Mouse (Mus musculus): ENCODE data around the gene Wwc1. TPM values are rescaled to one million over a fixed set of nuclear protein-coding genes. Genes with fewer than 3 reads are reported as not detected.
A peak's percentile ranks its signal among the peaks of the same experiment; 100 is the strongest.

The Wwc1 gene
- polyA plus RNA-seq, 1 experiment from 2014 or later, result 384 TPM

GRCm38 (mm10) chr11:35941641-35942040, 38.7 kb downstream of the Wwc1 start:
- DNase-seq (ENCODE audit: low read depth, low spot score), result no peak

GRCm38 (mm10) chr11:35941064-35941463, 39.3 kb downstream of the Wwc1 start:
- ChIA-PET CTCF (interaction anchor here (1.4 kb wide), 1 partner anchor 9 kb away, joined by 3 read pairs; no protein-coding TSS in a partner anchor), POLR2A (interaction anchor here (1.1 to 3.4 kb wide), 2 partner anchors 34 to 37 kb away, joined by 3 to 26 read pairs; partner anchors contain the start of gene Wwc1)
- ATAC-seq (no peak), DNase-seq (ENCODE audit: low read depth, low spot score) (no peak)
- no peaks in the 10 kb centered on the region for H3K27me3 ChIP-seq
- in situ Hi-C loops (cut with MboI; ENCODE audit: low pct_unique_long_range_greater_than_20kb), result no loop called here
- TF ChIP-seq CTCF (IDR thresholded peaks at IDR 0.05), result no peak

More at GRCm38 (mm10) chr11:35941641-35942040, 38.7 kb downstream of the Wwc1 start:
- ATAC-seq, result no peak
- CTCF ChIA-PET, result interaction anchor here (1.2 to 1.4 kb wide), 2 partner anchors 8 to 23 kb away, joined by 3 read pairs; no protein-coding TSS in a partner anchor
- in situ Hi-C loops (cut with MboI; ENCODE audit: low pct_unique_long_range_greater_than_20kb), result no loop called here
- TF ChIP-seq CTCF (IDR thresholded peaks at IDR 0.05), result no peak
- no peaks in the 10 kb centered on the region for H3K27me3 ChIP-seq
- POLR2A ChIA-PET, result interaction anchor here (1.1 kb wide), 1 partner anchor 33 kb away, joined by 3 read pairs; no protein-coding TSS in a partner anchor

- CTCF ChIA-PET, result interaction anchor here (0.8 to 1.8 kb wide), 6 partner anchors 11 to 39 kb away, joined by 3 to 7 read pairs (median 4); no protein-coding TSS in a partner anchor
- no peaks in the 10 kb centered on the region for H3K27me3 ChIP-seq
- POLR2A ChIA-PET, result interaction anchor here (0.8 to 3.4 kb wide), 10 partner anchors 10 to 62 kb away, joined by 3 to 26 read pairs (median 4); partner anchors contain the start of gene Wwc1
- no peak for TF ChIP-seq CTCF (IDR thresholded peaks at IDR 0.05)
- DNase-seq (ENCODE audit: low read depth, low spot score) (peak; percentile 87), ATAC-seq (peak; percentile 63)
- in situ Hi-C loops (cut with MboI; ENCODE audit: low pct_unique_long_range_greater_than_20kb), result loop anchor here (5.0 kb wide), 1 partner anchor 38 kb away; no protein-coding TSS in a partner anchor
Observed at GRCm38 (mm10) chr11:35938790-35939385, 41.4 kb downstream of the Wwc1 start.

GRCm38 (mm10) chr11:35935645-35936044, 44.7 kb downstream of the Wwc1 start:
- in situ Hi-C loops (cut with MboI; ENCODE audit: low pct_unique_long_range_greater_than_20kb), result loop anchor here (5.0 kb wide), 1 partner anchor 42 kb away; no protein-coding TSS in a partner anchor
- ATAC-seq (peak; percentile 58), DNase-seq (ENCODE audit: low read depth, low spot score) (no peak)
- ChIA-PET CTCF (interaction anchor here (0.7 to 2.2 kb wide), 5 partner anchors 13 to 40 kb away, joined by 3 to 9 read pairs (median 6); no protein-coding TSS in a partner anchor), POLR2A (interaction anchor here (0.5 to 4.2 kb wide), 10 partner anchors 12 to 166 kb away, joined by 3 to 38 read pairs (median 4); no protein-coding TSS in a partner anchor)
- H3K27me3 ChIP-seq, result no peaks in the 10 kb centered on the region
- TF ChIP-seq CTCF (IDR thresholded peaks at IDR 0.05), result no peak

GRCm38 (mm10) chr11:35935133-35935532, 45.2 kb downstream of the Wwc1 start:
- TF ChIP-seq CTCF (IDR thresholded peaks at IDR 0.05), result no peak
- ATAC-seq (no peak), DNase-seq (ENCODE audit: low read depth, low spot score) (no peak)
- no peaks in the 10 kb centered on the region for H3K27me3 ChIP-seq
- in situ Hi-C loops (cut with MboI; ENCODE audit: low pct_unique_long_range_greater_than_20kb), result loop anchor here (5.0 kb wide), 1 partner anchor 42 kb away; no protein-coding TSS in a partner anchor
- ChIA-PET CTCF (interaction anchor here (0.7 to 2.2 kb wide), 5 partner anchors 13 to 41 kb away, joined by 3 to 9 read pairs (median 3); no protein-coding TSS in a partner anchor), POLR2A (interaction anchor here (0.7 to 4.2 kb wide), 9 partner anchors 13 to 165 kb away, joined by 3 to 38 read pairs (median 3); no protein-coding TSS in a partner anchor)

GRCm38 (mm10) chr11:35933402-35934085, 46.8 kb downstream of the Wwc1 start:
- no peak for TF ChIP-seq CTCF (IDR thresholded peaks at IDR 0.05)
- DNase-seq (ENCODE audit: low read depth, low spot score) (no peak), ATAC-seq (no peak)
- in situ Hi-C loops (cut with MboI; ENCODE audit: low pct_unique_long_range_greater_than_20kb), result no loop called here
- CTCF ChIA-PET, result interaction anchor here (1.5 kb wide), 1 partner anchor 67 kb away, joined by 3 read pairs; no protein-coding TSS in a partner anchor
- POLR2A ChIA-PET, result interaction anchor here (1.5 to 4.2 kb wide), 2 partner anchors 40 to 45 kb away, joined by 9 to 38 read pairs; no protein-coding TSS in a partner anchor
- no peaks in the 10 kb centered on the region for H3K27me3 ChIP-seq

GRCm38 (mm10) chr11:35932121-35932885, 48.0 kb downstream of the Wwc1 start:
- TF ChIP-seq CTCF (IDR thresholded peaks at IDR 0.05), result no peak
- in situ Hi-C loops (cut with MboI; ENCODE audit: low pct_unique_long_range_greater_than_20kb), result no loop called here
- no peaks in the 10 kb centered on the region for H3K27me3 ChIP-seq
- ATAC-seq, result peak; percentile 2
- no peak for DNase-seq (ENCODE audit: low read depth, low spot score)
- ChIA-PET POLR2A (no interaction called here), CTCF (no interaction called here)

GRCm38 (mm10) chr11:35930511-35931060, 49.7 kb downstream of the Wwc1 start:
- DNase-seq (ENCODE audit: low read depth, low spot score) (no peak), ATAC-seq (no peak)
- in situ Hi-C loops (cut with MboI; ENCODE audit: low pct_unique_long_range_greater_than_20kb), result no loop called here
- CTCF ChIA-PET, result no interaction called here
- POLR2A ChIA-PET, result no interaction called here
- TF ChIP-seq CTCF (IDR thresholded peaks at IDR 0.05), result no peak
- no peaks in the 10 kb centered on the region for H3K27me3 ChIP-seq

GRCm38 (mm10) chr11:35928453-35928852, 51.9 kb downstream of the Wwc1 start:
- in situ Hi-C loops (cut with MboI; ENCODE audit: low pct_unique_long_range_greater_than_20kb), result no loop called here
- no peak for ATAC-seq

More at GRCm38 (mm10) chr11:35928453-35928852, 51.9 kb downstream of the Wwc1 start:
- POLR2A ChIA-PET, result interaction anchor here (0.6 to 0.9 kb wide), 2 partner anchors 44 to 102 kb away, joined by 4 read pairs; no protein-coding TSS in a partner anchor
- no peak for TF ChIP-seq CTCF (IDR thresholded peaks at IDR 0.05)
- DNase-seq (ENCODE audit: low read depth, low spot score), result no peak
- CTCF ChIA-PET, result interaction anchor here (0.7 kb wide), 1 partner anchor 72 kb away, joined by 3 read pairs; no protein-coding TSS in a partner anchor
- no peaks in the 10 kb centered on the region for H3K27me3 ChIP-seq

Data from Patski (cell line).